Mouse (Mus musculus) stomach, postnatal 0 days (tissue): ENCODE data around the gene Xrcc1. TPM values are rescaled to one million over a fixed set of nuclear protein-coding genes. Genes with fewer than 3 reads are reported as not detected.
A peak's percentile ranks its signal among the peaks of the same experiment; 100 is the strongest.

Source experiments
- ATAC-seq: fragments of 200-750 bp; cut with Nextera tagmentation; 2 replicates; pipeline ENCODE4 v1.8.0; 2017; ENCODE audit not compliant: low FRiP score, low TSS enrichment
- DNase-seq: peaks from one replicate; pipeline ENCODE4 v3.0.0-alpha.2; 2016; ENCODE audit warnings: low spot score
- H3K27ac ChIP-seq: fragments of 300-500 bp; sonication (generic); replicated peaks from 2 replicates; pipeline ENCODE4 v1.5.1; 2014; ENCODE audit warnings: mild to moderate bottlenecking, control low read depth
- H3K27me3 ChIP-seq: fragments of 300-500 bp; sonication (generic); 2 replicates; pipeline ENCODE4 v1.6.1; 2014; ENCODE audit warnings: low read length; ENCODE audit not compliant: control insufficient read depth, insufficient read depth
- H3K36me3 ChIP-seq: fragments of 300-500 bp; sonication (generic); 2 replicates; pipeline ENCODE4 v1.6.1; 2014; ENCODE audit warnings: low read length, mixed read lengths; ENCODE audit not compliant: control insufficient read depth, insufficient read depth
- H3K4me1 ChIP-seq: fragments of 300-500 bp; sonication (generic); replicated peaks from 2 replicates; pipeline ENCODE4 v1.6.1; 2014; ENCODE audit warnings: antibody characterized with exemption; ENCODE audit not compliant: control insufficient read depth, insufficient read depth
- H3K4me2 ChIP-seq: fragments of 300-500 bp; sonication (generic); replicated peaks from 2 replicates; pipeline ENCODE4 v1.6.1; 2014; ENCODE audit warnings: low read depth, mild to moderate bottlenecking, control low read depth, moderate library complexity
- H3K4me3 ChIP-seq: fragments of 300-500 bp; sonication (generic); 2 replicates; pipeline ENCODE4 v1.5.1; 2014; ENCODE audit warnings: low read depth, low read length, control low read depth
- H3K9ac ChIP-seq: fragments of 300-500 bp; sonication (generic); 2 replicates; pipeline ENCODE4 v1.6.1; 2014; ENCODE audit warnings: mild to moderate bottlenecking, low read length, control low read depth, mixed read lengths
- H3K9me3 ChIP-seq: fragments of 300-500 bp; sonication (generic); 2 replicates; pipeline ENCODE4 v1.6.1; 2016; ENCODE audit warnings: low read length; ENCODE audit not compliant: control insufficient read depth
- CTCF ChIP-seq: IDR thresholded peaks from 2 replicates; pipeline ENCODE4 v1.5.1; 2016; ENCODE audit warnings: antibody characterized with exemption, low read depth, mild to moderate bottlenecking, moderate library complexity
- EP300 ChIP-seq: optimal IDR thresholded peaks from 2 replicates; pipeline ENCODE3; 2016; ENCODE audit warnings: antibody characterized with exemption
- WGBS: fragments of 180-500 bp; shearing (Covaris S2); extraction: QIAGEN DNeasy Blood & Tissue Kit; methylation state at CpG from one replicate; pipeline ENCODE4 v1.1.7; 2014; 5-methylcytosine and 5-hydroxymethylcytosine counted together
- polyA plus RNA-seq: library from polyadenylated mRNA; unstranded; fragments of >200 nt; fragmentation: Nextera tagmentation; extraction: Ambion mirVana; gene quantifications from 2 replicates; pipeline ENCODE4 v1.2.1, GENCODE M21; 2015

Xrcc1 gene
- polyA plus RNA-seq, 1 experiment from 2014 or later = 27.4 TPM

GRCm38 (mm10) chr7:24593621-24594308, 47.7 kb downstream of the Xrcc1 start:
- Histone ChIP-seq H3K27ac (peak overlapping the region; percentile 45), H3K9me3 (no peaks in the 10 kb centered on the region), H3K27me3 (no peaks in the 10 kb centered on the region), H3K36me3 (no peaks in the 10 kb centered on the region), H3K4me2 (peak overlapping the region; percentile 73), H3K9ac (peak overlapping the region; percentile 60), H3K4me1 (no peaks in the 10 kb centered on the region; the same call in 1 of the 2 replicates), H3K4me3 (peak overlapping the region; percentile 75)
- ATAC-seq (peak; percentile 86), DNase-seq (peak; percentile 87)
- under 1% methylated on average over 38 of the region's 39 CpGs for WGBS
- no peak for TF ChIP-seq CTCF
- no peak for TF ChIP-seq EP300

- Histone ChIP-seq H3K4me2 (peak overlapping the region; percentile 73), H3K4me1 (no peaks in the 10 kb centered on the region; the same call in 1 of the 2 replicates), H3K9ac (peak overlapping the region; percentile 60), H3K36me3 (no peaks in the 10 kb centered on the region), H3K27me3 (no peaks in the 10 kb centered on the region), H3K4me3 (peak overlapping the region; percentile 75), H3K27ac (peak overlapping the region; percentile 45), H3K9me3 (no peaks in the 10 kb centered on the region)
- DNase-seq = no peak
- 0 out of 2 replicates have a peak, but pooled peaks have one; percentile 3 for ATAC-seq
- no peak for TF ChIP-seq CTCF
- TF ChIP-seq EP300 = no peak
- 5% methylated on average over 13 of the region's 13 CpGs for WGBS
These were observed 48.3 kb downstream of the Xrcc1 start for GRCm38 (mm10) chr7:24594309-24594803.

GRCm38 (mm10) chr7:24595464-24595863, 49.4 kb downstream of the Xrcc1 start:
- H3K27me3 ChIP-seq = no peaks in the 10 kb centered on the region
- no peaks in the 10 kb centered on the region for H3K36me3 ChIP-seq
- WGBS = 86% methylated on average over 2 of the region's 2 CpGs
- H3K4me3 ChIP-seq = no peak overlapping the region
- no peaks in the 10 kb centered on the region for H3K9me3 ChIP-seq
- H3K4me1 ChIP-seq = peaks cover 2% of the 10 kb centered on the region; the same call in 1 of the 2 replicates
- no peak for DNase-seq
- peak overlapping the region; percentile 73 for H3K4me2 ChIP-seq
- ATAC-seq = no peak
- no peak overlapping the region for H3K9ac ChIP-seq
- no peak overlapping the region for H3K27ac ChIP-seq
- TF ChIP-seq CTCF = no peak
- TF ChIP-seq EP300 = no peak

- no peaks in the 10 kb centered on the region for H3K27me3 ChIP-seq
- TF ChIP-seq CTCF = no peak
- no peak for TF ChIP-seq EP300
- H3K4me3 ChIP-seq = no peak overlapping the region
- H3K4me1 ChIP-seq = peaks cover 2% of the 10 kb centered on the region; the same call in 1 of the 2 replicates
- no peaks in the 10 kb centered on the region for H3K9me3 ChIP-seq
- H3K27ac ChIP-seq = no peak overlapping the region
- no peak for ATAC-seq
- WGBS = 64% methylated on average over 4 of the region's 4 CpGs
- H3K36me3 ChIP-seq = no peaks in the 10 kb centered on the region
- H3K9ac ChIP-seq = no peak overlapping the region
- H3K4me2 ChIP-seq = no peak overlapping the region
- no peak for DNase-seq
These were observed 52.0 kb downstream of the Xrcc1 start for GRCm38 (mm10) chr7:24598121-24598520.

- H3K27me3 ChIP-seq = no peaks in the 10 kb centered on the region
- no peak overlapping the region for H3K4me3 ChIP-seq
- peak overlapping the region; percentile 75 for H3K27ac ChIP-seq
- H3K4me1 ChIP-seq = 0 out of 2 replicates have a peak, but pooled peaks cover 2% of the 10 kb centered on the region
- 0 out of 2 replicates have a peak overlapping the region, but pooled peaks have one; percentile 27 for H3K9ac ChIP-seq
- no peaks in the 10 kb centered on the region for H3K9me3 ChIP-seq
- peak; percentile 45 for DNase-seq
- no peak overlapping the region for H3K4me2 ChIP-seq
- peak; percentile 66 for ATAC-seq
- no peaks in the 10 kb centered on the region for H3K36me3 ChIP-seq
- 46% methylated on average over 15 of the region's 15 CpGs for WGBS
- peak; percentile 50 for TF ChIP-seq EP300
- TF ChIP-seq CTCF = peak; percentile 52
These were observed 53.4 kb downstream of the Xrcc1 start for GRCm38 (mm10) chr7:24599211-24600067.
